In genomic region chr17:36990630-36991029, GRCm38 (mm10) we compare ENCODE assay signal across 19 mouse cellular contexts. TPM values are rescaled to one million over a fixed set of nuclear protein-coding genes. Genes with fewer than 3 reads are reported as not detected.
DNase-seq lines count a peak whose midpoint lies in the region; ATAC-seq and TF ChIP-seq lines count a peak whose summit lies in the region.
"Not testable (repeated sequence)": the region's sequence is repeated elsewhere in the genome, so short reads cannot be mapped to it uniquely, and the experiment has no call there.
"Had no signal": no experiment of that assay in that cellular context is flagged by ENCODE, and none has a peak within 500 bp of the region (broad histone marks: within the 10 kb centered on the region; RNA-seq: fewer than 3 reads in every experiment).

No protein-coding gene starts in this region.

- not testable (repeated sequence) for H3K4me2 ChIP-seq in midbrain, embryonic 11.5 days

- H3K9me3 ChIP-seq in ES-Bruce4 (replicated peaks; ENCODE audit: control insufficient read depth, insufficient read depth, low read length, poor library complexity, severe bottlenecking); MEL (replicated peaks; ENCODE audit: insufficient read depth, low read length); midbrain, embryonic 11.5 days (ENCODE audit: control insufficient read depth, low read length): not testable (repeated sequence)

- TF ChIP-seq POLR2A in ES-Bruce4 (IDR thresholded peaks at IDR 0.05; ENCODE audit: insufficient read depth, low read length); MEL (IDR thresholded peaks at IDR 0.05; ENCODE audit: control insufficient read depth in 1 of 2, insufficient read depth in 1 of 2, low read depth in 1 of 2, low read length in 2 of 2, poor library complexity in 1 of 2): not testable (repeated sequence)

- not testable (repeated sequence) for H3K4me1 ChIP-seq in ES-Bruce4 (ENCODE audit: control insufficient read depth, insufficient read depth, low read length); MEL (ENCODE audit: control insufficient read depth in 1 of 2, insufficient read depth in 2 of 2, low read length in 2 of 2); midbrain, embryonic 11.5 days (ENCODE audit: control insufficient read depth, insufficient read depth, low read length)

- H3K9ac ChIP-seq in ES-Bruce4 (ENCODE audit: low read depth, poor library complexity, severe bottlenecking); MEL (ENCODE audit: control insufficient read depth, low read depth, low read length, poor library complexity, severe bottlenecking); midbrain, embryonic 11.5 days (ENCODE audit: low read length): not testable (repeated sequence)

- H3K27ac ChIP-seq in ES-Bruce4 (ENCODE audit: insufficient read depth, low read length): peak overlapping the region; percentile 26; the same call in 1 of the 2 replicates
- not testable (repeated sequence) for H3K27ac ChIP-seq in MEL (ENCODE audit: control insufficient read depth, low read depth, low read length); midbrain, embryonic 11.5 days (ENCODE audit: low read depth, low read length)

- TF ChIP-seq EP300 in ES-Bruce4 (IDR thresholded peaks at IDR 0.05; ENCODE audit: insufficient read depth, low read depth, low read length); MEL (IDR thresholded peaks at IDR 0.05; ENCODE audit: low read depth in 1 of 2, low read length in 2 of 2): not testable (repeated sequence)

- H3K36me3 ChIP-seq in ES-Bruce4 (ENCODE audit: control insufficient read depth, insufficient read depth, low read length, poor library complexity, severe bottlenecking); midbrain, embryonic 11.5 days (ENCODE audit: control insufficient read depth, insufficient read depth, low read length): not testable (repeated sequence)
- H3K36me3 ChIP-seq in MEL (ENCODE audit: control insufficient read depth in 1 of 2, insufficient read depth in 2 of 2, low read length in 2 of 2): peaks cover 0 to 11% of the 10 kb centered on the region in 2 experiments; a peak in 2 of 4 replicates

- DNase-seq in A20 (ENCODE audit: low read depth, low spot score) (peak; percentile 29), MEL (ENCODE audit: low read depth, low spot score) (peak; percentile 3), ZHBTc4 (ENCODE audit: low read depth, low spot score) (peak; percentile 70)
- DNase-seq in midbrain, embryonic 11.5 days (ENCODE audit: low spot score, missing footprints): peak; percentile 6

- 87% methylated on average over 6 of the region's 6 CpGs for WGBS in midbrain, embryonic 11.5 days

- not testable (repeated sequence) for ATAC-seq in midbrain, embryonic 11.5 days (ENCODE audit: low FRiP score)

- TF ChIP-seq CTCF in ES-Bruce4 (IDR thresholded peaks at IDR 0.05; ENCODE audit: low read depth, low read length); MEL (IDR thresholded peaks at IDR 0.05 in 2 of 3, conservative IDR thresholded peaks at IDR 0.05 in 1 of 3; ENCODE audit: control insufficient read depth in 1 of 3, insufficient read depth in 1 of 3, low read depth in 2 of 3, low read length in 3 of 3, poor library complexity in 1 of 3, severe bottlenecking in 1 of 3): not testable (repeated sequence)

- TF ChIP-seq RAD21 in MEL (IDR thresholded peaks at IDR 0.05; ENCODE audit: low read depth, low read length): not testable (repeated sequence)

- not testable (repeated sequence) for H3K79me2 ChIP-seq in MEL (ENCODE audit: control insufficient read depth, insufficient read depth, low read length, poor library complexity)

- H3K4me3 ChIP-seq in ES-Bruce4 (ENCODE audit: low read depth, low read length); MEL (ENCODE audit: control insufficient read depth in 1 of 2, insufficient read depth in 1 of 2, low read depth in 2 of 2, low read length in 2 of 2); midbrain, embryonic 11.5 days (ENCODE audit: low read depth, low read length): not testable (repeated sequence)

- not testable (repeated sequence) for H3K27me3 ChIP-seq in ES-Bruce4 (ENCODE audit: control insufficient read depth, insufficient read depth, low read length, poor library complexity, severe bottlenecking); MEL (ENCODE audit: control insufficient read depth in 1 of 2, insufficient read depth in 2 of 2, low read length in 2 of 2)
- peaks cover 24% of the 10 kb centered on the region for H3K27me3 ChIP-seq in midbrain, embryonic 11.5 days (ENCODE audit: control insufficient read depth, insufficient read depth, low read length)

RNA-seq across cellular contexts. Expression of gene H2-M5, which starts 1.3 kb away (rescaled TPM):
- 12.6 and 13.2 TPM in 2 replicates for polyA plus RNA-seq in ES-Bruce4 (2011; ENCODE audit: insufficient read depth, insufficient read length, low read depth, missing spikeins)
- not detected in 2 replicates for total RNA-seq in MEL (2012; rRNA removed)
- not detected for polyA plus RNA-seq in MEL (2012; ENCODE audit: insufficient read depth in 1 of 2, insufficient read length in 2 of 2, low read depth in 1 of 2, low replicate concordance in 2 of 2, missing spikeins in 1 of 2)
- 0.41 and 0.67 TPM in 2 replicates for polyA plus RNA-seq in midbrain, embryonic 11.5 days (2014; fragmentation: Nextera tagmentation; extraction: Ambion mirVana)
- total RNA-seq: adrenal gland, adult 2 months; adrenal gland, postnatal 10 days; adrenal gland, postnatal 25 days; common myeloid progenitor, adult 5-6 weeks had no signal
- polyA plus RNA-seq: adrenal gland, adult 2 months; erythroblast, embryonic 14.5 days; G1E had no signal

RNA-seq across cellular contexts. Expression of gene 2410137M14Rik, which starts 9.6 kb away (rescaled TPM):
- 2.9 and 4.7 TPM in 2 replicates for polyA plus RNA-seq in ES-Bruce4 (2011; ENCODE audit: insufficient read depth, insufficient read length, low read depth, missing spikeins)
- total RNA-seq in MEL (2012; rRNA removed): not detected in 2 replicates
- not detected for polyA plus RNA-seq in MEL (2012; ENCODE audit: insufficient read depth in 1 of 2, insufficient read length in 2 of 2, low read depth in 1 of 2, low replicate concordance in 2 of 2, missing spikeins in 1 of 2)
- 0.39 TPM in 1 of 2 replicates, not detected in the other for polyA plus RNA-seq in midbrain, embryonic 11.5 days (2014; fragmentation: Nextera tagmentation; extraction: Ambion mirVana)
- total RNA-seq: adrenal gland, adult 2 months; adrenal gland, postnatal 10 days; adrenal gland, postnatal 25 days; adrenal gland, postnatal 4 days; common myeloid progenitor, adult 5-6 weeks had no signal
- polyA plus RNA-seq: adrenal gland, adult 2 months; C2C12; embryonic facial prominence, embryonic 11.5 days; embryonic facial prominence, embryonic 13.5 days; embryonic facial prominence, embryonic 15.5 days; erythroblast, embryonic 14.5 days; forebrain, embryonic 10.5 days; forebrain, embryonic 12.5 days; forebrain, embryonic 14.5 days; G1E had no signal

RNA-seq across cellular contexts. Expression of gene Zfp57, which starts 10.3 kb away (rescaled TPM):
- 223 and 254 TPM in 2 replicates for polyA plus RNA-seq in ES-Bruce4 (2011; ENCODE audit: insufficient read depth, insufficient read length, low read depth, missing spikeins)
- not detected in 2 replicates for total RNA-seq in MEL (2012; rRNA removed)
- not detected for polyA plus RNA-seq in MEL (2012; ENCODE audit: insufficient read depth in 1 of 2, insufficient read length in 2 of 2, low read depth in 1 of 2, low replicate concordance in 2 of 2, missing spikeins in 1 of 2)
- polyA plus RNA-seq in midbrain, embryonic 11.5 days (2014; fragmentation: Nextera tagmentation; extraction: Ambion mirVana): 89.9 and 102 TPM in 2 replicates
- polyA plus RNA-seq: erythroblast, embryonic 14.5 days; G1E had no signal

RNA-seq across cellular contexts. Expression of gene Znrd1as, which starts 32.2 kb away (rescaled TPM):
- polyA plus RNA-seq in ES-Bruce4 (2011; ENCODE audit: insufficient read depth, insufficient read length, low read depth, missing spikeins): 29.6 and 30.5 TPM in 2 replicates
- total RNA-seq in MEL (2012; rRNA removed): 2.8 and 3.4 TPM in 2 replicates
- polyA plus RNA-seq in MEL (2012; ENCODE audit: insufficient read depth in 1 of 2, insufficient read length in 2 of 2, low read depth in 1 of 2, low replicate concordance in 2 of 2, missing spikeins in 1 of 2): 1 to 10 TPM in 1 of 2 experiments, not detected in 1; 1.8 TPM
- 8.5 and 9.4 TPM in 2 replicates for polyA plus RNA-seq in midbrain, embryonic 11.5 days (2014; fragmentation: Nextera tagmentation; extraction: Ambion mirVana)

RNA-seq across cellular contexts. Expression of gene Znrd1, which starts 32.3 kb away (rescaled TPM):
- 71.7 and 79.6 TPM in 2 replicates for polyA plus RNA-seq in ES-Bruce4 (2011; ENCODE audit: insufficient read depth, insufficient read length, low read depth, missing spikeins)
- total RNA-seq in MEL (2012; rRNA removed): 20.5 and 26.4 TPM in 2 replicates
- 10 to 100 TPM in 1 of 2 experiments, not detected in 1; 38.2 TPM for polyA plus RNA-seq in MEL (2012; ENCODE audit: insufficient read depth in 1 of 2, insufficient read length in 2 of 2, low read depth in 1 of 2, low replicate concordance in 2 of 2, missing spikeins in 1 of 2)
- 83.5 and 86.7 TPM in 2 replicates for polyA plus RNA-seq in midbrain, embryonic 11.5 days (2014; fragmentation: Nextera tagmentation; extraction: Ambion mirVana)

Comparison
In these comparisons a context has a peak if more than half of its experiments do, and no peak if none do; other contexts are left out.
1. DNase-seq: peak in every context shown above with its lines; median percentile 70 in ZHBTc4; 29 in A20; 6 in midbrain, embryonic 11.5 days; 3 in MEL.
2. RNA of gene Zfp57, which starts 10.3 kb away (polyA plus RNA-seq): 223 to 254 TPM in ES-Bruce4 and 89.9 to 102 TPM in midbrain, embryonic 11.5 days; not detected in MEL; every median in the first group is over 10 times any median in the second.